Mouse (Mus musculus) C2C12 (cell line): ENCODE data around the gene Creb1. TPM values are rescaled to one million over a fixed set of nuclear protein-coding genes. Genes with fewer than 3 reads are reported as not detected.
"Not testable (repeated sequence)": the region's sequence is repeated elsewhere in the genome, so short reads cannot be mapped to it uniquely, and the experiment has no call there.

Experiments used
- H3K27me3 ChIP-seq: one replicate; pipeline ENCODE4 v1.6.1; 2011; ENCODE audit not compliant: control insufficient read depth, insufficient read depth, insufficient read length
- H3K36me3 ChIP-seq: one replicate; pipeline ENCODE4 v1.6.1; 2011; ENCODE audit not compliant: control insufficient read depth, insufficient read depth
- H3K4me3 ChIP-seq: one replicate; pipeline ENCODE4 v1.5.1; 2011; ENCODE audit warnings: mild to moderate bottlenecking, control low read depth; ENCODE audit not compliant: poor library complexity, insufficient read depth, severe bottlenecking
- H3K79me2 ChIP-seq: one replicate; pipeline ENCODE4 v1.6.1; 2011; ENCODE audit not compliant: control insufficient read depth, insufficient read depth
- H3K79me3 ChIP-seq: one replicate; pipeline ENCODE4 v1.6.1; 2011; ENCODE audit warnings: low read depth, control low read depth
- H3ac ChIP-seq: one replicate; pipeline ENCODE3; 2011; ENCODE audit warnings: low read depth; ENCODE audit not compliant: control insufficient read depth, insufficient read length
- CEBPB ChIP-seq: IDR thresholded peaks from one replicate; pipeline ENCODE4 v1.6.1; 2011; ENCODE audit warnings: low read depth, mild to moderate bottlenecking, control low read depth, moderate library complexity
- CTCF ChIP-seq: IDR thresholded peaks from one replicate; pipeline ENCODE4 v1.5.1; 2011; ENCODE audit not compliant: control insufficient read depth, insufficient read depth, insufficient read length
- FOSL1 ChIP-seq: IDR thresholded peaks from one replicate; pipeline ENCODE4 v1.8.0; 2011; ENCODE audit warnings: mild to moderate bottlenecking, low read length; ENCODE audit not compliant: poor library complexity, insufficient read depth, severe bottlenecking
- MAX ChIP-seq: IDR thresholded peaks from one replicate; pipeline ENCODE4 v1.6.1; 2011; ENCODE audit warnings: mild to moderate bottlenecking, control low read depth
- MYOD1 ChIP-seq: IDR thresholded peaks from one replicate; pipeline ENCODE4 v1.6.1; 2011; ENCODE audit warnings: low read depth; ENCODE audit not compliant: control insufficient read depth, insufficient read length
- MYOG ChIP-seq: IDR thresholded peaks from one replicate; pipeline ENCODE4 v1.6.1; 2011; ENCODE audit not compliant: control insufficient read depth, insufficient read length; ENCODE audit errors: extremely low read depth
- USF1 ChIP-seq: IDR thresholded peaks from one replicate; pipeline ENCODE4 v1.6.1; 2011; ENCODE audit warnings: low read depth, mild to moderate bottlenecking, control low read depth, moderate library complexity
- polyA plus RNA-seq: library from polyadenylated mRNA; unstranded; fragments of >200 nt; fragmentation: generic; extraction: Trizol; gene quantifications from one replicate; pipeline ENCODE4 v1.2.1, GENCODE M21; 2012; ENCODE audit warnings: missing spikeins

Creb1 gene
- polyA plus RNA-seq, 1 experiment = 11.2 TPM

DNA sequence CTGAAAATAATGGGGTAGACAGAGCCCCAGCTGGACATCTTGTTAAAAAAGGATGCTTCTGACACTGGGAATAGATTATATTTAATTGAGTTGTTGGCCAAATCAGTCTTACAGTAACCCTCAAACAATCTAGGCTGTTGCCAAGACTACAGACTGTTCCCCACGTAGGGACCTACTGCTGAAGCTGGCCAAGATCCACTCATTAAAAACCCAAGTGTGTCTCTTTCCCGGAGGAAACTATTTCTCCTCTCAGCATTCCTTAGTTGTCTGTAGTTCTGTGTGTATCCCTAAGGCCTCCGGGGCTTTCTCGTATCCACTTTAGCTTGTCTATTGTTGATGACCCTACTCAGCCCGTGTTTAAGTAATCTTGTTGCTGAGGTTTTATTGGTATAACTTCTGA is 99.1 kb downstream of the Creb1 start:
- Histone ChIP-seq H3K36me3 (no peaks in the 10 kb centered on the region), H3K79me3 (no peaks in the 10 kb centered on the region), H3K27me3 (no peaks in the 10 kb centered on the region), H3K4me3 (no peak overlapping the region), H3K79me2 (no peaks in the 10 kb centered on the region), H3ac (no peak overlapping the region)
- TF ChIP-seq MYOD1 = no peak
- TF ChIP-seq USF1 = no peak
- TF ChIP-seq CTCF = no peak
- no peak for TF ChIP-seq FOSL1
- no peak for TF ChIP-seq MYOG
- TF ChIP-seq MAX = no peak
- TF ChIP-seq CEBPB = no peak

- H3K79me3 ChIP-seq = no peaks in the 10 kb centered on the region
- TF ChIP-seq MYOD1 (no peak), CTCF (no peak), FOSL1 (no peak), MAX (no peak), CEBPB (no peak), USF1 (no peak), MYOG (no peak)
- no peak overlapping the region for H3K4me3 ChIP-seq
- H3K36me3 ChIP-seq = no peaks in the 10 kb centered on the region
- H3K27me3 ChIP-seq = no peaks in the 10 kb centered on the region
- H3ac ChIP-seq = no peak overlapping the region
- H3K79me2 ChIP-seq = no peaks in the 10 kb centered on the region
Measured at GRCm38 (mm10) chr1:64633237-64633636, 100.8 kb downstream of the Creb1 start.

GRCm38 (mm10) chr1:64635624-64636023 is 103.2 kb downstream of the Creb1 start:
- H3K79me2 ChIP-seq = no peaks in the 10 kb centered on the region
- no peak for TF ChIP-seq MYOG
- no peak for TF ChIP-seq FOSL1
- no peak for TF ChIP-seq USF1
- TF ChIP-seq MYOD1 = no peak
- no peak for TF ChIP-seq CEBPB
- no peak for TF ChIP-seq CTCF
- no peak for TF ChIP-seq MAX
- H3K79me3 ChIP-seq = no peaks in the 10 kb centered on the region
- H3K27me3 ChIP-seq = no peaks in the 10 kb centered on the region
- H3K4me3 ChIP-seq = no peak overlapping the region
- no peaks in the 10 kb centered on the region for H3K36me3 ChIP-seq
- no peak overlapping the region for H3ac ChIP-seq

GRCm38 (mm10) chr1:64639279-64639678 is 106.8 kb downstream of the Creb1 start:
- H3K4me3 ChIP-seq = no peak overlapping the region
- no peak overlapping the region for H3ac ChIP-seq
- TF ChIP-seq CTCF (no peak), MAX (no peak), CEBPB (no peak), MYOD1 (no peak), FOSL1 (no peak), USF1 (no peak), MYOG (no peak)
- no peaks in the 10 kb centered on the region for H3K27me3 ChIP-seq
- no peaks in the 10 kb centered on the region for H3K79me3 ChIP-seq
- no peaks in the 10 kb centered on the region for H3K79me2 ChIP-seq
- H3K36me3 ChIP-seq = no peaks in the 10 kb centered on the region

DNA sequence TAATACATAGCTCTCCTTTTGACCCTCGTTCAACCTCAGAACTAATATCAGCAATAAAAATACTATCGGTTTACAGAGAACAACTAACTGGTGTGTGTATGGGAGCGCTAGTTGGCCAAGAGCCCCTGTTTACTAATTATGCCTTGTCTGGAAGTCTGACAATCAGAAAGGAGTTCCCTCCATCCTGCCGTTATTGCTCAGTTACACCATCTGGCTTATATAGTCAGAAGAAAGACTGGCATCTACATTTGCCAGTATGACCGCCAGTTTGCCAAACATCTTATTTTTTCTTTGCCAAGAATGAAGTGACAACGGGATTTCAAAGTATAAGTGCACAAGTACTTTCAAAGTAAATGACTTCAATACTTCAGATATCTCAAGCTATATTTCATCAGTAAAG is 108.6 kb downstream of the Creb1 start:
- Histone ChIP-seq H3K79me3 (no peaks in the 10 kb centered on the region), H3K27me3 (no peaks in the 10 kb centered on the region), H3ac (no peak overlapping the region), H3K4me3 (no peak overlapping the region), H3K79me2 (no peaks in the 10 kb centered on the region), H3K36me3 (no peaks in the 10 kb centered on the region)
- no peak for TF ChIP-seq MAX
- TF ChIP-seq MYOG = no peak
- no peak for TF ChIP-seq FOSL1
- no peak for TF ChIP-seq CEBPB
- no peak for TF ChIP-seq CTCF
- TF ChIP-seq USF1 = no peak
- no peak for TF ChIP-seq MYOD1

- not testable (repeated sequence) for H3K4me3 ChIP-seq, H3K79me2 ChIP-seq, H3K27me3 ChIP-seq, H3ac ChIP-seq, H3K36me3 ChIP-seq, H3K79me3 ChIP-seq
Measured at GRCm38 (mm10) chr1:64642541-64642940, 110.1 kb downstream of the Creb1 start.
